Mouse (Mus musculus) lung, postnatal 0 days (tissue): ENCODE results near the gene Cdkal1.

Experiments used
- CTCF ChIP-seq: IDR thresholded peaks from 2 replicates; pipeline ENCODE4 v1.5.1; 2016; ENCODE audit warnings: antibody characterized with exemption, mild to moderate bottlenecking
- EP300 ChIP-seq: IDR thresholded peaks from 2 replicates; pipeline ENCODE4 v1.6.1; 2016; ENCODE audit warnings: antibody characterized with exemption, mild to moderate bottlenecking, control low read depth

GRCm38 (mm10) chr13:29663908-29664307, 191.6 kb downstream of the Cdkal1 start:
- TF ChIP-seq CTCF (no peak), EP300 (no peak)
